Mouse (Mus musculus) limb, embryonic 11.5 days (tissue): Measurements from ENCODE around the gene Ldhal6b. TPM values are rescaled to one million over a fixed set of nuclear protein-coding genes. Genes with fewer than 3 reads are reported as not detected.

Source experiments
- ATAC-seq: fragments of 200-750 bp; cut with Nextera tagmentation; 2 replicates; pipeline ENCODE4 v1.8.0; 2017; ENCODE audit warnings: low read depth; ENCODE audit not compliant: insufficient number of reproducible peaks, low FRiP score, low TSS enrichment
- DNase-seq: peaks from one replicate; pipeline ENCODE4 v3.0.0-alpha.2; 2015; ENCODE audit warnings: low spot score
- H3K27ac ChIP-seq: fragments of 300-500 bp; sonication (generic); replicated peaks from 2 replicates; pipeline ENCODE4 v1.5.1; 2014; ENCODE audit warnings: low read depth, mild to moderate bottlenecking, low read length
- H3K27me3 ChIP-seq: fragments of 300-500 bp; sonication (generic); 2 replicates; pipeline ENCODE4 v1.6.1; 2014; ENCODE audit warnings: mild to moderate bottlenecking, low read length, mixed read lengths; ENCODE audit not compliant: control insufficient read depth, insufficient read depth
- H3K36me3 ChIP-seq: fragments of 300-500 bp; sonication (generic); 2 replicates; pipeline ENCODE4 v1.6.1; 2014; ENCODE audit warnings: mild to moderate bottlenecking, low read length, moderate library complexity, mixed read lengths; ENCODE audit not compliant: control insufficient read depth, insufficient read depth
- H3K4me1 ChIP-seq: fragments of 300-500 bp; sonication (generic); 2 replicates; pipeline ENCODE4 v1.6.1; 2014; ENCODE audit warnings: low read length, mixed read lengths; ENCODE audit not compliant: control insufficient read depth, insufficient read depth
- H3K4me2 ChIP-seq: fragments of 300-500 bp; sonication (generic); 2 replicates; pipeline ENCODE4 v1.6.1; 2014; ENCODE audit warnings: low read depth, mild to moderate bottlenecking, moderate library complexity; ENCODE audit not compliant: severe bottlenecking
- H3K4me3 ChIP-seq: fragments of 300-500 bp; sonication (generic); 2 replicates; pipeline ENCODE4 v1.5.1; 2014; ENCODE audit warnings: low read depth, low read length
- H3K9ac ChIP-seq: fragments of 300-500 bp; sonication (generic); 2 replicates; pipeline ENCODE4 v1.6.1; 2014; ENCODE audit warnings: mild to moderate bottlenecking, low read length
- H3K9me3 ChIP-seq: fragments of 300-500 bp; sonication (generic); 2 replicates; pipeline ENCODE4 v1.6.1; 2016; ENCODE audit warnings: low read length; ENCODE audit not compliant: control insufficient read depth
- WGBS: fragments of 180-500 bp; shearing (Covaris S2); extraction: QIAGEN DNeasy Blood & Tissue Kit; methylation state at CpG from one replicate; pipeline ENCODE4 v1.1.7; 2014; 5-methylcytosine and 5-hydroxymethylcytosine counted together
- polyA plus RNA-seq: library from polyadenylated mRNA; unstranded; fragments of >200 nt; fragmentation: Nextera tagmentation; extraction: Ambion mirVana; gene quantifications from 2 replicates; pipeline ENCODE4 v1.2.1, GENCODE M21; 2014

The Ldhal6b gene
- polyA plus RNA-seq, 1 experiment from 2014 or later, result not detected

- 0 out of 2 replicates have a peak within 1 kb of the TSS, but pooled peaks have one; percentile 58 for H3K27ac ChIP-seq
- H3K4me2 ChIP-seq, result peak within 1 kb of the TSS; percentile 78
- peak within 1 kb of the TSS; percentile 79 for H3K9ac ChIP-seq
- no peaks in the 10 kb centered on the region for H3K36me3 ChIP-seq
- peaks cover 2% of the 10 kb centered on the region; the same call in 1 of the 2 replicates for H3K4me1 ChIP-seq
- ATAC-seq (peak; percentile 88), DNase-seq (peak; percentile 95)
- H3K4me3 ChIP-seq, result peak within 1 kb of the TSS; percentile 68
- H3K27me3 ChIP-seq, result no peaks in the 10 kb centered on the region
- no peaks in the 10 kb centered on the region for H3K9me3 ChIP-seq
- WGBS, result under 1% methylated on average over 27 of the region's 27 CpGs
These were observed 21.8 kb upstream of the Ldhal6b start, which contains the start of gene Tmem242 for GRCm38 (mm10) chr17:5440159-5440971. TSS of gene Tmem242 (minus strand) at chr17:5440259.

- Histone ChIP-seq H3K27ac (no peak overlapping the region), H3K4me3 (peak overlapping the region; percentile 68), H3K36me3 (no peaks in the 10 kb centered on the region), H3K27me3 (no peaks in the 10 kb centered on the region), H3K9me3 (no peaks in the 10 kb centered on the region), H3K9ac (peak overlapping the region; percentile 79), H3K4me1 (peaks cover 2% of the 10 kb centered on the region; the same call in 1 of the 2 replicates), H3K4me2 (peak overlapping the region; percentile 78)
- DNase-seq, result no peak
- ATAC-seq, result peak; percentile 26; the same call in 1 of the 2 replicates
- WGBS, result under 1% methylated on average over 8 of the region's 8 CpGs
These were observed 21.2 kb upstream of the Ldhal6b start for GRCm38 (mm10) chr17:5439831-5440158.

DNA sequence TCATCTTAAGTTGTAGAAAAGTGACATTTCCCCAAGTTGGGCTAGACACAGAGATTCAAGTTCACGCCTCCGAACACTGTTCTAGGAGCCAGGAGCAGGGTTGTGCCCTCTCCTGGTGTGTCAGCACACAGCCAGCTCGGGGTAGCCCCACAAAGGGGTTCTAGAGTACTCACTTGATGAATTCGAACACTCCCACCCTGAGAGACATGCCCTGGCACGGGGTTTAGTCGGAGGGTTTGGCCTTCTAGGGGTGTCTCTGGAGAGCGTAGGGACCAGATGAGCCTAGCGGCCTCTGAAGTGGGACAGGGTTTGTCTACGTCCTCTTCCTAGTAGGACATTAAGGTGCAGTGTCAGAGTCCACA lies 11.2 kb upstream of the Ldhal6b start:
- ATAC-seq, result peak; percentile 57; the same call in 1 of the 2 replicates
- H3K27ac ChIP-seq, result no peak overlapping the region
- H3K4me2 ChIP-seq, result no peak overlapping the region
- H3K4me1 ChIP-seq, result no peaks in the 10 kb centered on the region
- DNase-seq, result no peak
- WGBS, result 82% methylated on average over 9 of the region's 9 CpGs
- H3K27me3 ChIP-seq, result no peaks in the 10 kb centered on the region
- no peak overlapping the region for H3K9ac ChIP-seq
- H3K4me3 ChIP-seq, result no peak overlapping the region
- no peaks in the 10 kb centered on the region; the same call in 1 of the 2 replicates for H3K36me3 ChIP-seq
- H3K9me3 ChIP-seq, result no peaks in the 10 kb centered on the region

DNA sequence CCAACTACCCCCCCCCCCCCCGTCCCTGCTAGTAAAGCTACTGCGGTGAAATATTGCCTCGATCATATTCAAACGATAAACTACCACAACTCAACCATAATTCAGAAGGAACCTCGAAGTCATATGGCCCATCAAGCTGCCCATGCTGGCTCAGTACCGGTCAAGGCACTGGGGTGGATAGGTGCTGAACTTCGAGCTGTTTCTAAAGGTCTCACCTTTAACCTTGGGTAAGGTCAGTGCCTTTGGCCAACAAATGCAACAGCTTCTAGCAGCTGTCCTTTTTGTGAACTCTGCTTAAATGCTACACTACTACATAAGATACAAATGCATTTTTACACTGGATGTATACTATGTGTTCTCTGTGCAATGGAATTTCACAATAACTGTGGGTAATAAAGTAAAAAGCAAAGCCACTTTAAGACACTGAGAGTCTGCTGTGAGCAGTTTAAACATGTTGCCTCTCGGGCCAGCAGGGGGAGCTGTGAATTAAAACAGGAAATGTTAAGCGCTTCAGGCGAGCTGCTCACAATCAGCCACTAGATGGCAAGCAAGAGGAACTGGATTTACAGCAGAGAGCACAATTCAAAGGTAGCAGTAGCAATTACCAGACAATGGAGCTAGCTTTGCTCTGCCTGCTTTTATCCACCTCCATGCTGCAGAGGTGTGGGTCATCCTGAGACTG lies 10.7 kb upstream of the Ldhal6b start:
- Histone ChIP-seq H3K27ac (no peak overlapping the region), H3K4me2 (no peak overlapping the region)

GRCm38 (mm10) chr17:5425204-5425603 lies 6.6 kb upstream of the Ldhal6b start:
- Histone ChIP-seq H3K4me1 (no peaks in the 10 kb centered on the region), H3K4me2 (no peak overlapping the region), H3K9ac (no peak overlapping the region), H3K27ac (no peak overlapping the region), H3K36me3 (no peaks in the 10 kb centered on the region), H3K4me3 (no peak overlapping the region), H3K9me3 (no peaks in the 10 kb centered on the region), H3K27me3 (no peaks in the 10 kb centered on the region)
- ATAC-seq, result no peak
- no peak for DNase-seq
- WGBS, result 38% methylated on average over 3 of the region's 3 CpGs

More for the DNA sequence above, 10.7 kb upstream of the Ldhal6b start:
- DNase-seq, result peak; percentile 96
- 62% methylated on average over 10 of the region's 10 CpGs for WGBS
- ATAC-seq, result peak; percentile 73; the same call in 1 of the 2 replicates
- Histone ChIP-seq H3K4me1 (no peaks in the 10 kb centered on the region), H3K9ac (no peak overlapping the region), H3K4me3 (no peak overlapping the region), H3K27me3 (no peaks in the 10 kb centered on the region), H3K36me3 (no peaks in the 10 kb centered on the region; the same call in 1 of the 2 replicates), H3K9me3 (no peaks in the 10 kb centered on the region)

DNA sequence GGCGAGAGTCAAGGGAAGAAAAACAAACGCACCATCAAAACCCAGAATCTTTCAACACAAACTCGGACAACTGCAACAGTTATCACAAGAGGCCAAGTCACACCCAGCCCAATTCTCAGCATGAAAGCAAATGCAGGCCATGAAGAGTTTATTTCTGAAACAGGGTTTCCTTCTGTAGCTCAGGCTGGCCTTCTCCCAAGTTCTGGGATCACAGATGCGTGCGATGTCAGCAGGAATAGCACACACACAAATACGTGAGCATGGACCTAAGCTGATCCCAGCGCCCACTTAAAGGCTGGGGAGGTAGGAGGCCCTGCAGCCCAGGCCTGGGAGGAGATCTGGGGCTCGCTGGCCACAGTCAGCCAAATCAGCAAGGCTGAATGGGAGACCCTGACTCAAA lies 5.6 kb upstream of the Ldhal6b start:
- DNase-seq, result no peak
- Histone ChIP-seq H3K9me3 (no peaks in the 10 kb centered on the region), H3K27me3 (no peaks in the 10 kb centered on the region), H3K4me2 (no peak overlapping the region), H3K4me3 (no peak overlapping the region), H3K9ac (no peak overlapping the region), H3K36me3 (no peaks in the 10 kb centered on the region), H3K27ac (no peak overlapping the region), H3K4me1 (no peaks in the 10 kb centered on the region)
- ATAC-seq, result no peak
- 87% methylated on average over 8 of the region's 8 CpGs for WGBS

GRCm38 (mm10) chr17:5421835-5422234 lies 3.3 kb upstream of the Ldhal6b start:
- no peak overlapping the region for H3K4me3 ChIP-seq
- no peak for DNase-seq
- H3K9ac ChIP-seq, result no peak overlapping the region
- no peaks in the 10 kb centered on the region for H3K27me3 ChIP-seq
- peaks cover 2% of the 10 kb centered on the region; the same call in 1 of the 2 replicates for H3K36me3 ChIP-seq
- H3K4me2 ChIP-seq, result no peak overlapping the region
- no peak overlapping the region for H3K27ac ChIP-seq
- no peak for ATAC-seq
- H3K4me1 ChIP-seq, result no peaks in the 10 kb centered on the region
- H3K9me3 ChIP-seq, result no peaks in the 10 kb centered on the region
- 51% methylated on average over 4 of the region's 4 CpGs for WGBS

- no peak overlapping the region for H3K9ac ChIP-seq
- H3K27me3 ChIP-seq, result no peaks in the 10 kb centered on the region
- ATAC-seq (no peak), DNase-seq (no peak)
- no peaks in the 10 kb centered on the region for H3K9me3 ChIP-seq
- H3K36me3 ChIP-seq, result peaks cover 2% of the 10 kb centered on the region; the same call in 1 of the 2 replicates
- no peak overlapping the region for H3K4me2 ChIP-seq
- no peak overlapping the region for H3K4me3 ChIP-seq
- H3K4me1 ChIP-seq, result no peaks in the 10 kb centered on the region
- H3K27ac ChIP-seq, result no peak overlapping the region
- WGBS, result 81% methylated on average over 6 of the region's 6 CpGs
These were observed 1.4 kb upstream of the Ldhal6b start for GRCm38 (mm10) chr17:5419771-5420518.
